Mouse (Mus musculus) stomach, postnatal 0 days (tissue): ENCODE measurements around the gene Pnpla3. TPM values are rescaled to one million over a fixed set of nuclear protein-coding genes. Genes with fewer than 3 reads are reported as not detected.
"Not testable (repeated sequence)": the region's sequence is repeated elsewhere in the genome, so short reads cannot be mapped to it uniquely, and the experiment has no call there.

Source experiments
- ATAC-seq: fragments of 200-750 bp; cut with Nextera tagmentation; 2 replicates; pipeline ENCODE4 v1.8.0; 2017; ENCODE audit not compliant: low FRiP score, low TSS enrichment
- DNase-seq: peaks from one replicate; pipeline ENCODE4 v3.0.0-alpha.2; 2016; ENCODE audit warnings: low spot score
- H3K27ac ChIP-seq: fragments of 300-500 bp; sonication (generic); replicated peaks from 2 replicates; pipeline ENCODE4 v1.5.1; 2014; ENCODE audit warnings: mild to moderate bottlenecking, control low read depth
- H3K27me3 ChIP-seq: fragments of 300-500 bp; sonication (generic); 2 replicates; pipeline ENCODE4 v1.6.1; 2014; ENCODE audit warnings: low read length; ENCODE audit not compliant: control insufficient read depth, insufficient read depth
- H3K36me3 ChIP-seq: fragments of 300-500 bp; sonication (generic); 2 replicates; pipeline ENCODE4 v1.6.1; 2014; ENCODE audit warnings: low read length, mixed read lengths; ENCODE audit not compliant: control insufficient read depth, insufficient read depth
- H3K4me1 ChIP-seq: fragments of 300-500 bp; sonication (generic); replicated peaks from 2 replicates; pipeline ENCODE4 v1.6.1; 2014; ENCODE audit warnings: antibody characterized with exemption; ENCODE audit not compliant: control insufficient read depth, insufficient read depth
- H3K4me2 ChIP-seq: fragments of 300-500 bp; sonication (generic); replicated peaks from 2 replicates; pipeline ENCODE4 v1.6.1; 2014; ENCODE audit warnings: low read depth, mild to moderate bottlenecking, control low read depth, moderate library complexity
- H3K4me3 ChIP-seq: fragments of 300-500 bp; sonication (generic); 2 replicates; pipeline ENCODE4 v1.5.1; 2014; ENCODE audit warnings: low read depth, low read length, control low read depth
- H3K9ac ChIP-seq: fragments of 300-500 bp; sonication (generic); 2 replicates; pipeline ENCODE4 v1.6.1; 2014; ENCODE audit warnings: mild to moderate bottlenecking, low read length, control low read depth, mixed read lengths
- H3K9me3 ChIP-seq: fragments of 300-500 bp; sonication (generic); 2 replicates; pipeline ENCODE4 v1.6.1; 2016; ENCODE audit warnings: low read length; ENCODE audit not compliant: control insufficient read depth
- CTCF ChIP-seq: IDR thresholded peaks from 2 replicates; pipeline ENCODE4 v1.5.1; 2016; ENCODE audit warnings: antibody characterized with exemption, low read depth, mild to moderate bottlenecking, moderate library complexity
- EP300 ChIP-seq: optimal IDR thresholded peaks from 2 replicates; pipeline ENCODE3; 2016; ENCODE audit warnings: antibody characterized with exemption
- WGBS: fragments of 180-500 bp; shearing (Covaris S2); extraction: QIAGEN DNeasy Blood & Tissue Kit; methylation state at CpG from one replicate; pipeline ENCODE4 v1.1.7; 2014; 5-methylcytosine and 5-hydroxymethylcytosine counted together
- polyA plus RNA-seq: library from polyadenylated mRNA; unstranded; fragments of >200 nt; fragmentation: Nextera tagmentation; extraction: Ambion mirVana; gene quantifications from 2 replicates; pipeline ENCODE4 v1.2.1, GENCODE M21; 2015

Pnpla3 gene
- polyA plus RNA-seq, 1 experiment from 2014 or later, result 3.0 TPM

GRCm38 (mm10) chr15:84139592-84140005 lies 28.0 kb upstream of the Pnpla3 start:
- ATAC-seq (no peak), DNase-seq (no peak)
- no peaks in the 10 kb centered on the region for H3K36me3 ChIP-seq
- no peaks in the 10 kb centered on the region for H3K4me1 ChIP-seq
- H3K9ac ChIP-seq, result no peak overlapping the region
- H3K27me3 ChIP-seq, result no peaks in the 10 kb centered on the region
- no peaks in the 10 kb centered on the region for H3K9me3 ChIP-seq
- WGBS, result 73% methylated on average over 5 of the region's 5 CpGs
- no peak overlapping the region for H3K4me3 ChIP-seq
- TF ChIP-seq EP300, result no peak
- no peak for TF ChIP-seq CTCF
- H3K4me2 ChIP-seq, result no peak overlapping the region
- H3K27ac ChIP-seq, result no peak overlapping the region

GRCm38 (mm10) chr15:84140109-84140508 lies 27.5 kb upstream of the Pnpla3 start:
- Histone ChIP-seq H3K27ac (no peak overlapping the region), H3K4me2 (no peak overlapping the region), H3K36me3 (no peaks in the 10 kb centered on the region), H3K9ac (no peak overlapping the region), H3K4me3 (no peak overlapping the region), H3K4me1 (no peaks in the 10 kb centered on the region), H3K27me3 (no peaks in the 10 kb centered on the region), H3K9me3 (no peaks in the 10 kb centered on the region)
- no peak for ATAC-seq
- no peak for DNase-seq
- WGBS, result 45% methylated on average over 3 of the region's 3 CpGs
- TF ChIP-seq CTCF (no peak), EP300 (no peak)

- H3K9ac ChIP-seq, result no peak overlapping the region
- H3K27ac ChIP-seq, result no peak overlapping the region
- H3K36me3 ChIP-seq, result no peaks in the 10 kb centered on the region
- no peak for ATAC-seq
- H3K9me3 ChIP-seq, result no peaks in the 10 kb centered on the region
- TF ChIP-seq EP300 (no peak), CTCF (no peak)
- no peaks in the 10 kb centered on the region for H3K27me3 ChIP-seq
- no peak for DNase-seq
- 48% methylated on average over 5 of the region's 5 CpGs for WGBS
- H3K4me1 ChIP-seq, result no peaks in the 10 kb centered on the region
- no peak overlapping the region for H3K4me2 ChIP-seq
- no peak overlapping the region for H3K4me3 ChIP-seq
Observed at GRCm38 (mm10) chr15:84140929-84141328, 26.7 kb upstream of the Pnpla3 start.

DNA sequence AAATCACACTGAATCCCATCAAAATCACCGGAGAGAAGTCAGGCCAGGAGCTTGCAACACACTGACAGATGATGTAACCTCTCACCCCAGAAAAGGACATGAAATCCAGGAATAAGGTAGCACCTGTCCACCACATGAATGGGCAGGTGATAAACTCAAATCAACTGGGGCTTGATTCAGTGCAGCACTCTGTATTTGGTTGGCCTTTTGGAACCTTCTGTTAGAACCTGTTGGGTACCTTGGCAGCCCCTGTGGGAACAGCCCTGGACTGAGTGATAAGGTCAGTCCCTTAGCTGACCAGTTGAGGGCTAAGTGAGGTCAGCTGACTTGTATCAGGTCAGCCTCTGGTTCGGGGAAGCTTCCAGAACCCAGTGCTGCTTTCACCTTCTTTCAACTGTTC lies 11.5 kb upstream of the Pnpla3 start:
- Histone ChIP-seq H3K9ac (no peak overlapping the region), H3K4me2 (no peak overlapping the region), H3K36me3 (no peaks in the 10 kb centered on the region), H3K27ac (no peak overlapping the region), H3K4me1 (no peaks in the 10 kb centered on the region), H3K4me3 (no peak overlapping the region), H3K27me3 (no peaks in the 10 kb centered on the region), H3K9me3 (no peaks in the 10 kb centered on the region)
- DNase-seq (no peak), ATAC-seq (no peak)
- no peak for TF ChIP-seq EP300
- no peak for TF ChIP-seq CTCF
- 83% methylated on average over 2 of the region's 2 CpGs for WGBS

DNA sequence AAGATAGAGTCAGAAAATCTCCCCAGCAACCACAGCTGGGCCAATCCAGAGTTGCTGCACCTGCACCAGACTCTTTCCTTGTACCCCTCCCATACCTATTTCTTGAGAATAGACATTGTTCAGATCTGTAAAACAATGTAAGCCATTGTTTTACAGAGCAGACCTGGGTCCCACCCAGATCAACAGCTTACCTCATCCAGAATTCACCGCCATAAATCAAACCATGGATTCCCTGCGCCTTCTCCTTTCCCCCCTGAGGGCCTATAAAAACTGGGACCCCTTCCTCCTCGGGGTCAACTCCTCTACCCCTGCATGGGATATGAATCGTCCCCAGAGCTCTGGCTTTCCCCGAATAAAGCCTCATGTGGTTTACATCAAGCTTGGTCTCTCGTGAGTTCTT lies 10.1 kb upstream of the Pnpla3 start:
- ATAC-seq, H3K4me1 ChIP-seq, H3K36me3 ChIP-seq, H3K4me2 ChIP-seq, H3K9ac ChIP-seq, H3K4me3 ChIP-seq, H3K9me3 ChIP-seq, H3K27me3 ChIP-seq, DNase-seq, H3K27ac ChIP-seq: not testable (repeated sequence)
- WGBS, result 78% methylated on average over 6 of the region's 6 CpGs

- no peak overlapping the region for H3K4me2 ChIP-seq
- no peaks in the 10 kb centered on the region for H3K36me3 ChIP-seq
- DNase-seq (no peak), ATAC-seq (no peak)
- H3K27ac ChIP-seq, result no peak overlapping the region
- no peak overlapping the region for H3K9ac ChIP-seq
- no peak overlapping the region for H3K4me3 ChIP-seq
- H3K4me1 ChIP-seq, result no peaks in the 10 kb centered on the region
- 78% methylated on average over 6 of the region's 6 CpGs for WGBS
- H3K27me3 ChIP-seq, result no peaks in the 10 kb centered on the region
- no peak for TF ChIP-seq CTCF
- no peak for TF ChIP-seq EP300
- no peaks in the 10 kb centered on the region for H3K9me3 ChIP-seq
Observed at GRCm38 (mm10) chr15:84161871-84162270, 5.8 kb upstream of the Pnpla3 start.
